Mouse (Mus musculus): Measurements from ENCODE around the gene Gm21860.
"Not testable (repeated sequence)": the region's sequence is repeated elsewhere in the genome, so short reads cannot be mapped to it uniquely, and the experiment has no call there.

Gm21860 gene

GRCm38 (mm10) chrY:90732101-90732542 is 22.5 kb downstream of the Gm21860 start:
- DNase-seq (ENCODE audit: low read depth, low spot score) = peak; percentile 100

- DNase-seq (ENCODE audit: low read depth, low spot score) = peak; percentile 83
These were observed 23.0 kb downstream of the Gm21860 start for GRCm38 (mm10) chrY:90731593-90731955.

GRCm38 (mm10) chrY:90730908-90731592 is 23.6 kb downstream of the Gm21860 start:
- peak; percentile 99 for DNase-seq (ENCODE audit: low read depth, low spot score)

GRCm38 (mm10) chrY:90729816-90730303 is 24.8 kb downstream of the Gm21860 start:
- peak; percentile 86 for DNase-seq (ENCODE audit: low read depth, low spot score)

GRCm38 (mm10) chrY:90728905-90729256 is 25.7 kb downstream of the Gm21860 start:
- DNase-seq (ENCODE audit: low read depth, low spot score) = peak; percentile 93

- peak; percentile 70 for DNase-seq (ENCODE audit: low read depth, low spot score)
These were observed 26.2 kb downstream of the Gm21860 start for GRCm38 (mm10) chrY:90728251-90728904.

GRCm38 (mm10) chrY:90727121-90727908 is 27.3 kb downstream of the Gm21860 start:
- peak; percentile 86 for DNase-seq (ENCODE audit: low read depth, low spot score)

- peak; percentile 100 for DNase-seq (ENCODE audit: low read depth, low spot score)
These were observed 28.7 kb downstream of the Gm21860 start for GRCm38 (mm10) chrY:90725701-90726451.

- peak; percentile 69 for DNase-seq (ENCODE audit: low read depth, low spot score)
These were observed 29.5 kb downstream of the Gm21860 start for GRCm38 (mm10) chrY:90725166-90725565.

- peak; percentile 94 for DNase-seq (ENCODE audit: low read depth, low spot score)
These were observed 30.5 kb downstream of the Gm21860 start for GRCm38 (mm10) chrY:90724014-90724709.

GRCm38 (mm10) chrY:90723336-90723987 is 31.2 kb downstream of the Gm21860 start:
- DNase-seq (ENCODE audit: low read depth, low spot score) = peak; percentile 90

GRCm38 (mm10) chrY:90720505-90720904 is 34.1 kb downstream of the Gm21860 start:
- peak; percentile 47 for DNase-seq (ENCODE audit: low read depth, low spot score)

- peak; percentile 94 for DNase-seq (ENCODE audit: low read depth, low spot score)
These were observed 35.0 kb downstream of the Gm21860 start for GRCm38 (mm10) chrY:90719403-90720232.

- DNase-seq (ENCODE audit: low read depth, low spot score) = peak; percentile 98
These were observed 35.8 kb downstream of the Gm21860 start for GRCm38 (mm10) chrY:90718583-90719402.

- DNase-seq (ENCODE audit: low read depth, low spot score) = peak; percentile 97
These were observed 36.6 kb downstream of the Gm21860 start for GRCm38 (mm10) chrY:90718021-90718420.

GRCm38 (mm10) chrY:90717496-90717895 is 37.1 kb downstream of the Gm21860 start:
- DNase-seq (ENCODE audit: low read depth, low spot score) = not testable (repeated sequence)
